Mouse (Mus musculus): Measurements from ENCODE around the gene Dnaja3. TPM values are rescaled to one million over a fixed set of nuclear protein-coding genes. Genes with fewer than 3 reads are reported as not detected.

The Dnaja3 gene
- total RNA-seq, 2 experiments from 2014 or later, result 59.4 to 66.5 TPM

- no peak for DNase-seq (ENCODE audit: low spot score in 2 of 2)
- intact Hi-C loops (cut with DNase I), result loop anchor here (5.0 kb wide), 1 partner anchor 118 kb away; no protein-coding TSS in a partner anchor
These were observed 34.2 kb upstream of the Dnaja3 start for GRCm38 (mm10) chr16:4605514-4606131.

GRCm38 (mm10) chr16:4606431-4607084, 33.2 kb upstream of the Dnaja3 start:
- intact Hi-C loops (cut with DNase I), result loop anchor here (1.0 to 5.0 kb wide), 2 partner anchors 38 to 119 kb away; no protein-coding TSS in a partner anchor
- DNase-seq (ENCODE audit: low spot score in 2 of 2), result no peak

DNA sequence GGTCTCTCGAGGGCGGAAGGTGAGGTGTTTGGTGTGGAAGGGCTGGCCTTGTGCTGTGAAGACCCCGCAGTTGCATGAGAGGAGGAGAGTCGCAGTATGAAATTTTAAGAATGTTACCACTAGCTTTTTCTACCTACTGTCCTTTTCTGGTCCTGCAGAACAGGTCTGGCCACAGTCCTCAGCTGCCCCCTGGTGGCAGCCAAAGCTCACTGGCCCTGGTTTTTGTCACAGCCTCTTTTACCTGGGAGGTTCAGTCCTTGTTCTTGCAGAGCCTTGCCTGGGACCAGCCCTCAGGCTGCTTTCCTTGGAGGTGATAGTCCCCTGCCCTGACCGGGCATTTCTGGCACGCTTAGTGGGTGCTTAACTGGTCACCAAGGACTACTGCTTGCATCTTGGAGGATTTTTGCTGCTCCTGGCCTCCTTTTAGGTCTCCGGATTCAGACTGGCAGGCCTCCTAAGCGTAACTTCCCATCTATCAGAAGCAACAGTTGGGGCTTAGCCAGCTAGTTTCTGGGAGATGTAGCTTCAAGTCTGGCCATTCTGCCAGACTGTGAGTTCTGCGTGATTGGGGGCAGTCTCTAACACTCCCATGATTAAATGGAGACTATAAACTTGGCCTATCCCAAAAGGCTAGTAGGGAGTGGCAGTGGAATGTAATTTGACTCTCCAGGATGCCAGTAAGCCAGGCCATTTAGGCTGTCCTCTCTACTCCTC, 31.8 kb upstream of the Dnaja3 start:
- intact Hi-C loops (cut with DNase I), result loop anchor here (1.0 to 5.0 kb wide), 3 partner anchors 40 to 121 kb away; no protein-coding TSS in a partner anchor
- DNase-seq (ENCODE audit: low spot score in 2 of 2), result peak; percentile 78

DNA sequence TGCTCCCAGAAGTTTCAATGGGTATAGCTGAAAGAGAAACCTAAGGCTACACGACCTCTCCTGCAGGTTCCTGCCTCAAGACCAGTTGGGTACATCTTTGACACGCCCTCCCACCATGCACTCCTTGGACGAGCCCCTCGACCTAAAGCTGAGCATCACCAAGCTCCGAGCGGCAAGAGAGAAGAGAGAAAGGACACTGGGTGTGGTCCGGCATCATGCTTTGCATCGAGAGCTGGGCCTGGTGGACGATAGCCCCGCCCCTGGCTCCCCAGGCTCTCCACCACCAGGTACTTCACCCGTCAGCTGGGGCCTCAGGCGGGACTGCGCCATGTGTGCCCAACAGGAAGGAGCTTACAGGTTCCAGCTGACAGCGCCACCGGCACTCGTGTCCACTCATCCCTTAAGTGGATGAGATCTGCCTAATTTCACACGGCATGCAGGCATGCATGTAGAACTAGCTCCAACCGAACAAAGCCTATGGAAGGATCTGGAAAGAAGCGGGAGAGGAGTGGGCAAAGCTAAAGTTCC, 31.2 kb upstream of the Dnaja3 start:
- intact Hi-C loops (cut with DNase I), result loop anchor here (2.0 to 5.0 kb wide), 2 partner anchors 58 to 121 kb away; no protein-coding TSS in a partner anchor
- DNase-seq (ENCODE audit: low spot score in 2 of 2), result no peak

GRCm38 (mm10) chr16:4611193-4611592, 28.6 kb upstream of the Dnaja3 start:
- DNase-seq (ENCODE audit: low spot score in 2 of 2), result no peak
- intact Hi-C loops (cut with DNase I), result no loop called here

GRCm38 (mm10) chr16:4611676-4612075, 28.1 kb upstream of the Dnaja3 start:
- DNase-seq (ENCODE audit: low spot score in 2 of 2), result no peak
- intact Hi-C loops (cut with DNase I), result no loop called here

DNA sequence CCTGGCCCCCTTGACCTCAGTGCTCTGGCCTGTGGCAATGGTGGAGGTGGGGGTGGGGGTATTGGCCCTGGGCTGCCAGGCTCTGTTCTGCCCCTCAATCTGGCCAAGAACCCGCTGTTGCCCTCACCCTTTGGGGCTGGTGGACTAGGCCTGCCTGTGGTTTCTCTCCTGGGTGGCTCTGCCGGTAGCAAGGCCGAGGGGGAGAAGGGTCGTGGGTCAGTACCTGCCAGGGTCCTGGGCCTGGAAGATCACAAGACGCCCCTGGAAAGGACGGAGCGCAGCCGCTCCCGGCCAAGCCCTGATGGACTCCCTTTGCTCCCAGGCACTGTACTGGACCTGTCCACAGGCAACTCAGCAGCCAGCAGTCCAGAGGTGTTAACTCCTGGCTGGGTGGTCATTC, 26.1 kb upstream of the Dnaja3 start:
- intact Hi-C loops (cut with DNase I), result no loop called here
- DNase-seq (ENCODE audit: low spot score in 2 of 2), result no peak

DNA sequence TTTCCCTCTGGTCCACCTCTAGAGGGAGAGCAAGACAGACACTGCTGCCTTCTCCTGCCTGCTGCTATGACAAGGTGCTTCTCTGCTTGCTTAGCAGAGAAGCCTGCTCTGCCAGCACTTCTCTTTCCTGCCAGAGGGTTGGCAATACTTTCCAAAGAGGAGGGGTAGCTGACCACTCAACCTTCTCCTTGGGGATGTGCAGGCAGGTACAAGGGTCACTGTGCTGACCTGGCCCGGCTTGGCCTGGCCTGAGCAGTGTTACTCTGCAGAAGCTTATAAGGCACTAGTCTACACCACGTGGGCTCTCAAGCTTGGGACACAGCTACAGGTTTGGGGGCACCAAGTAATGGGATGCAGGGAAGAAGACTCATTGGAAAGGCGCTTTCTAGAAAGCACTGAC, 25.1 kb upstream of the Dnaja3 start:
- intact Hi-C loops (cut with DNase I), result no loop called here
- DNase-seq (ENCODE audit: low spot score in 2 of 2), result no peak

DNA sequence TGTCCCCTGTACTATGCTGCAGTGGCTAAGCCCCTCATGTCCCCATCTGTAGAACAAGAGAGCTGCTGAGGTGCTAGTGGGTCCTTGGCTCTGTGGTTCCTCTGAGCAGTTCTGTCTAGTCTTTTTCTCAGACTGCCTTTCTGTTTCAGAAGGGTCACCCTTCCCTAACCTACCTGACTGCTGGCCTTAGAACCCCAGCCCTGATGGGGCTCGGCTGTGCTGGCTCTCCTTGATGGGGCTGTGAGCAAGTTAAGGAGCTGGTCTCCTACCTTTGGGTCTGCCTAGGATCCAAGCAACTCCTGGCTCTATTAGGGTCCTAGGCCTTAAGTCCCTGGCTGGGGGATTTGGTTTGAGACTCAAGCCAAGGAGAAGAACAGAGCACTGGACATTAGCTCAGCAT, 24.5 kb upstream of the Dnaja3 start:
- intact Hi-C loops (cut with DNase I), result no loop called here
- DNase-seq (ENCODE audit: low spot score in 2 of 2), result no peak

- DNase-seq (ENCODE audit: low spot score in 2 of 2), result no peak
- intact Hi-C loops (cut with DNase I), result no loop called here
These were observed 23.0 kb upstream of the Dnaja3 start for GRCm38 (mm10) chr16:4616829-4617228.

- no peak for DNase-seq (ENCODE audit: low spot score in 2 of 2)
- intact Hi-C loops (cut with DNase I), result no loop called here
These were observed 15.7 kb upstream of the Dnaja3 start for GRCm38 (mm10) chr16:4624074-4624473.

GRCm38 (mm10) chr16:4624481-4625110, 15.2 kb upstream of the Dnaja3 start, which contains the start of gene Pam16:
TSS of gene Pam16 (minus strand) at chr16:4624988.
- DNase-seq (ENCODE audit: low spot score in 2 of 2), result peak; percentile 90 to 92
- intact Hi-C loops (cut with DNase I), result no loop called here

DNA sequence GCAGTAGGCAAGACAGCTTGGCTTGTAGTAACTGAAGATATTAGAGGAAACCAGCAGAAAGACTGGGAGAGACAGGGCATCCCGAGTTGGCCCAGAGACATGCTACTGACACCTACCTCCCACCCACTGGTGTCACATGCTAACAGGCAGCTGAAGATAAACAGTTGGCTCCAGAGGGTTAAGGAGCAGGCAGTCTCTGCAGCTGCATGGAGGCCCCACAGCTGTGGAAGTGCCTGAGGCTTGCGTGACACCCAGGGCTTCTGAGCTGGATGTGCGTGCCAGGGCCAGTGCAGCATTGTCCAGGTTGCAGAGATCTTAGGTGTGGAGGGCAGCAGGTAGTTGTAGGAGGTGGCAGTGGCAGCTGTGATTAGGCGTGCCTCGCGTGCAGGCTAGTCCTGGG, 12.7 kb upstream of the Dnaja3 start:
- DNase-seq (ENCODE audit: low spot score in 2 of 2), result no peak
- intact Hi-C loops (cut with DNase I), result no loop called here

GRCm38 (mm10) chr16:4628898-4629419, 10.8 kb upstream of the Dnaja3 start:
- intact Hi-C loops (cut with DNase I), result no loop called here
- DNase-seq (ENCODE audit: low spot score in 2 of 2), result no peak

DNA sequence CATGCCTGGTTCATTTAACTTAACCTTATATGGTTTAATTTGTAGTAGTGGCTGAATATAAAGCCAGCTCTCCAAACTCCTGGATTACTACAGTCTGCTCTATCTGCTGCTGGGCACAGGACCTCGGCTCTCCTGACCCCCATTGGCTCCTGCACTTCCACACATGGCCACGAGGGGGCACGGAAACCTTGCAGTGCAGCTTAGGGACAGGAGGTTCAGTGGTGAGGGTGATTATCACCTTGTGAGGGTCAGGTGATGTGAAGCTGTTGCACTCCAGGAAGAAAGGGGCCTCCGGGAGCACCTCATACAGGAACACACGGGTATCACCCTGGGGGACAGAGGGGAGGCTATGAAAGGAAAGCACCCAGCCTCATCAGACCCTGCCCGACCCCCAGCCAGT, 9.8 kb upstream of the Dnaja3 start:
- DNase-seq (ENCODE audit: low spot score in 2 of 2), result peak; percentile 64 to 73
- intact Hi-C loops (cut with DNase I), result loop anchor here (1.0 kb wide), 1 partner anchor 37 kb away; no protein-coding TSS in a partner anchor

DNA sequence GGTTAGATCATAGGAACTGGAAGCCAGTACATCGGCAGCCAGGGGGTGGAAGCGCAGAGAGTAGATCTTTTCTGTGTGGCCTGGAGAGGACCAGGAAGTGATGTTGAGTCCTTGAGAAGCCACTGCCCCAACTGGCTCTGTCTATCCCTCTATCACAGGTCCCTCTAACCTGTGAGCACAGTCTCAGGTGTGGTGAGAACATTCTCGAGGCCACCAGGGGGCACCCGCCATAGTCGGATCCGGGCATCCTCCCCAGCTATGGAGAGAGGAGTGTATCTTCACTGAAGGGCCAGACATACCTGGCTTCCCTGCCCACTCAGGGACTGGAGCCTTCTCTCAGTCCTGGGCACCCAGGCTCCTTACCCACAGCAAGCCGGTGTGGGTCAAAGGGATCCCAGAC, 7.7 kb upstream of the Dnaja3 start:
- DNase-seq (ENCODE audit: low spot score in 2 of 2), result no peak
- intact Hi-C loops (cut with DNase I), result no loop called here

- intact Hi-C loops (cut with DNase I), result no loop called here
- DNase-seq (ENCODE audit: low spot score in 2 of 2), result no peak
These were observed 6.1 kb upstream of the Dnaja3 start for GRCm38 (mm10) chr16:4633661-4634060.

GRCm38 (mm10) chr16:4634681-4635080, 5.1 kb upstream of the Dnaja3 start:
- intact Hi-C loops (cut with DNase I), result no loop called here
- DNase-seq (ENCODE audit: low spot score in 2 of 2), result no peak

DNA sequence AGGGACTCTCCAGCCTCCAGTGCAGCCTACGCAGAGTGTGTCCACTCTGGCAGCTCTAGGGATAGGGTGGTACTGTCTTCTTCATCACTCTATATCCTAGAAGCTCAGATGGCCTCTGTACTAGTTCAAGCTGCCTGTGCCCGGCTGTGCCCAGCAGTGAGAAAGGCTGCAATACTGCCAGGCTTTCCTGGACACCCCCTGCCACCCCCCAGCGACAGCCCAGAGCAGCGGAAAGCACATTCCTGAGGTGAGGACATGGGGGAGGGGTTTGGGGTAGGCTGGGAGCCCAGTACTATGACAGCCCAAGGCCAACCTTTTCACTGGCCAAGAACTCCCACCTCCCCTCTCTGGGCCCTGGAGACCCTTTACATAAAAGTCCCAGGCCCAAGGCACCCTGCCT, 4.0 kb upstream of the Dnaja3 start:
- no peak for DNase-seq (ENCODE audit: low spot score in 2 of 2)
- intact Hi-C loops (cut with DNase I), result no loop called here

All from left cerebral cortex, postnatal 36 days (tissue).